Mouse (Mus musculus) liver, embryonic 14.5 days (tissue): ENCODE measurements around the gene Pecam1.

Source experiments
- CTCF ChIP-seq: IDR thresholded peaks from 2 replicates; pipeline ENCODE4 v1.5.1; 2016; ENCODE audit warnings: antibody characterized with exemption, low read depth, control low read depth
- EP300 ChIP-seq: IDR thresholded peaks from 2 replicates; pipeline ENCODE4 v1.6.1; 2016; ENCODE audit warnings: antibody characterized with exemption, low read depth

DNA sequence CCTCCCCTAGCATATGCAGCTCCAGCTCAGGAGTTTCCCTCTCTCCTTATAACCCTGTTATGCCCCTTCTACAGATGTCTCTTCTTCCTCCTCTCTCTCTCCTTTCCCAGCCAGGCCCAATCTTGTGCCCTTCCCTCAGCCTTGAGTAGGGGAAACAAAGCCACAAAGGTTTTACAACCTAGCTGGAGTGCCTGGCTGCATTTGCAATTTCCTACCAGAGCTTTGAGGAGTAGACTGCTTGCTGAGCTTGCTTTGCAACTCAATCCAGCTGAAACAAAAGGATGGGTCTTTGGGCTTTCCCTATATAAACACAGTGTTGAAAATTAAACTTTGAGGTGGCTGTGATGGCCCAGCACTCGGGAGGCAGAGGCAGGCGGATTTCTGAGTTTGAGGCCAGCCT is 117.0 kb downstream of the Pecam1 start:
- TF ChIP-seq CTCF (no peak), EP300 (no peak)
